Mouse (Mus musculus) MEL (cell line): ENCODE results near the gene Bcan.

Experiments used
- EP300 ChIP-seq, 2 experiments: IDR thresholded peaks; 2 replicates each; pipeline ENCODE4 v1.6.1; 2011; ENCODE audit warnings: improper control_type of control experiment in 2 of 2, low read length in 2 of 2, low read depth in 1 of 2, mild to moderate bottlenecking in 1 of 2
- MAZ ChIP-seq: IDR thresholded peaks from 2 replicates; pipeline ENCODE4 v1.6.1; 2012; ENCODE audit warnings: low read depth, mild to moderate bottlenecking, inconsistent platforms, low read length, improper control_type of control experiment
- NRF1 ChIP-seq: IDR thresholded peaks from 2 replicates; pipeline ENCODE4 v1.6.1; 2014; ENCODE audit warnings: low read depth, mild to moderate bottlenecking, inconsistent platforms, low read length, improper control_type of control experiment, moderate library complexity; ENCODE audit not compliant: poor library complexity, insufficient read depth, severe bottlenecking
- POLR2A ChIP-seq, 2 experiments: IDR thresholded peaks; 2 replicates each; pipeline ENCODE4 v1.6.1; 2011 to 2012; ENCODE audit warnings: low read length in 2 of 2, mild to moderate bottlenecking in 2 of 2, control low read depth in 1 of 2, improper control_type of control experiment in 1 of 2, low read depth in 1 of 2, moderate library complexity in 1 of 2; ENCODE audit not compliant: control insufficient read depth in 1 of 2, insufficient read depth in 1 of 2, poor library complexity in 1 of 2
- TCF12 ChIP-seq: IDR thresholded peaks from 2 replicates; pipeline ENCODE4 v1.6.1; 2014; ENCODE audit warnings: low read depth, mild to moderate bottlenecking, inconsistent platforms, low read length, improper control_type of control experiment, moderate library complexity

GRCm38 (mm10) chr3:87946541-87946860 is 53.5 kb downstream of the Bcan start:
- no peak for TF ChIP-seq POLR2A (IDR thresholded peaks at IDR 0.05; ENCODE audit: control insufficient read depth in 1 of 2, insufficient read depth in 1 of 2, low read depth in 1 of 2, low read length in 2 of 2, poor library complexity in 1 of 2)
- no peak for TF ChIP-seq NRF1
- TF ChIP-seq MAZ = no peak
- no peak for TF ChIP-seq EP300 (IDR thresholded peaks at IDR 0.05; ENCODE audit: low read depth in 1 of 2, low read length in 2 of 2)
- TF ChIP-seq TCF12 = no peak
